Mouse (Mus musculus): ENCODE data around the gene Prdm10.

The Prdm10 gene

GRCm38 (mm10) chr9:31307232-31307631 is 26.9 kb downstream of the Prdm10 start:
- DNase-seq: no peak

- no peak for DNase-seq
Measured at GRCm38 (mm10) chr9:31309041-31309440, 28.7 kb downstream of the Prdm10 start.

- no peak for DNase-seq
Measured at GRCm38 (mm10) chr9:31310662-31311061, 30.3 kb downstream of the Prdm10 start.

DNA sequence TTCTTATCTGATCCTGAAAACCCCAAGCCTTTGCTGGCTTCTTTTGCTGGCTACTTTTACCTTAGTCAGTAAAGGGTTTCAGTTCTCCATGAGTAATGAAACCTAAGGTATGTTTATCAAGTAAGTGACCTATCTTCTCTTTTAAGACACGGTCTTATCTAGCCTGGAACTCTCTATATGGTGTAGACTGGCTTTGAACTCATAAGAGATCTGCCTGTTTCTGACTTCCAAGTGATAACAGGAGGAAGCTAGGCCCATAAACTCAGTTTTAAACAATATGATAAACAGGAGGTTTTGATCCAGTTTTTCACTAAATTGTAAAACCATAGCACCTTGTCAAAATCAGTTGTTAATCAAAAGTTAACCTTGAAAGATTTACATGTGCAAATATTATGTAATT is 33.5 kb downstream of the Prdm10 start:
- DNase-seq: no peak

- no peak for DNase-seq
Measured at GRCm38 (mm10) chr9:31315983-31316382, 35.6 kb downstream of the Prdm10 start.

GRCm38 (mm10) chr9:31318956-31319355 is 38.6 kb downstream of the Prdm10 start:
- DNase-seq: no peak

DNA sequence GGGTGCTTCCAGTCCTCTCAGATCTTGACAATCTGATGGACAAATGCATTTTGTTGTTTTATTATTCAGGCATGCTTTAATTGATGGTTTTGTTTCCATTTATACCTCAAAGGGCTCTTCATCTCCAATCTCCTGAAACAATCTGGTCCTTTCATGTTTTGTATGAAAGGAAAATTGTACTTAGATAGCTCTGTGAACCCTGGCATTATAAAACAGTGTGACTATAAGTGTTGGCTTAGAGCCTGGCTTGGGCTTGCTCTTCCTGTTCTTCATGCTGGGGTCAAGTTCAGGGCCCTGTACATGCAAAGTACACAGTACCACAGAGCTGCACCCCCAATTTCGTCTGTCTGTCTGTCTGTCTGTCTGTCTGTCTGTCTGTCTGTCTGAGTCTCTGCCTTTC is 40.4 kb downstream of the Prdm10 start:
- no peak for DNase-seq

DNA sequence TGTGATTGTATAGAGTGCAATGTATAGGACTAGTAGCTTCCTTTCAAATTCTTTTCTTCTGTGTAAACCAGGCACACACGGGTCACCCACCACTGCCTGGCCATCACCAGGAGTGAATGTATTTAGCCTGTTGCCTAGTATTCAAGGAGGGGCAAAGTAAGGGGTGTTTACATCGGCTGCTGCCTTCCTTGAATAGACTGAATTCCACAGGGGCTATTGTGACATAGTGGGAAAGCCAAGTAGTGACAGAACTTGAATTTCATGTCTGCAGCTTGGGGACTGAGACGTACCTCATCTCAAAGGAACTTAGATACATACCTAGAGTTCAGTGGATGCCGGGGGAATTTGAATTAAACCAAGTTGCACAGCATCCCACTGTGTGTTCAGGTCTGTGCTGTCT is 41.2 kb downstream of the Prdm10 start:
- DNase-seq: no peak

DNA sequence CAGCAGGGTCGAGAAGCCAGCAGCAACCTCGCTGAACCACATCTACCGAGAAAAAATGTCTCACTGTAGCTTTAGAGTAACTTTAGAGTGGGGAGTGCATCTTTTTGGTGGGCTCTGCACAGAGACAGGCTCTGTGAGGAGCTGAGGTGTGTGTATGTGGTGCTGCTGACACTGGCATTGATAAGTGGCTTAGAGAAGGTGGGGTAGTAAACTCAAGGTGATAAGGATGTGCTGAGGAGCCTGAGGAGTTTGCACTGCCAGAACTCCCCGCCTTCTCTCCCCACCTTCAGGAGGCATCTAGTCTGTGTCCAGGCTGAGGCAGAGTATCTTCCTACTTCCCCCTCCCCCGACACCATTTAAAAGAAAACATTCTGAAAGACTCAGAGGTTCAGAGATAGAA is 41.8 kb downstream of the Prdm10 start:
- DNase-seq: no peak

DNA sequence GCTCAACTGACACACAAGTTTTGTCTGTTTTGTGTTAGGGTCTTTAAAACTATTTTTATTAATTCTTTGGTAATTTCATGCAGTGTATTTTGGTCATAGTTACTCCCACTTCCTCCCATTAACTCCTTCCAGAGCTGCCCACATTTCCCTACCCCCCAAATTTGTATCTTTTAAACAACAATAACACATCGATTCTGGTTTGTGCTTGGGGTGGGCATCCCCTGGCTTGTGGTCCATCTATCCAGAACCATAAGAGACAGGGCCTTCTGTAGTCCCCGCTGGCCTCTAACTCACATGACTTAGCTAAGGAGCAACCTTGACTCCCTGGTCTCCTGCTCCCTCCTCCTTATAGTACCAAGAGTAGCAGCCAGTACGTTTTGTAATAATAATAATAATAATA is 50.5 kb downstream of the Prdm10 start:
- DNase-seq: no peak

- DNase-seq: no peak
Measured at GRCm38 (mm10) chr9:31331246-31331645, 50.9 kb downstream of the Prdm10 start.

GRCm38 (mm10) chr9:31331906-31332305 is 51.6 kb downstream of the Prdm10 start:
- DNase-seq: peak; percentile 39

DNA sequence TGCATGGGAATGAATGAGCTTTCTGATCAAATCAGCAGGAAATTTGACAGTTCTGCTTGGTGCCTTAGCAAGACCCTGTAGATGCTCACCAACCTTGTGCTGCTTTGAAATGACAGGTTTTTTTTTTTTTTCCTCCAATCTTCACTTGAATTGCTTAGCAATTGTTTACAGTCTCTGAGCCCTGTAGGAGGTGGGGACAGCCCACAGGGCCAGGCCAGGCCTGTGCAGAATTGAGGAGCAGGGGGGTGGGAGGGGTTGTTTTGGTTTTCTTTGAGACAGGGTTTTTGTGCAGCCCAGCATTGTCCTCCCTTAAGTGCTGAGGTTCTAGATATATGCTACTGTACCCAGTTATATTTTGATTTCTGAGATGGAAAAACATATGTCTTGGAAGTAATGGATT is 52.5 kb downstream of the Prdm10 start:
- no peak for DNase-seq

DNA sequence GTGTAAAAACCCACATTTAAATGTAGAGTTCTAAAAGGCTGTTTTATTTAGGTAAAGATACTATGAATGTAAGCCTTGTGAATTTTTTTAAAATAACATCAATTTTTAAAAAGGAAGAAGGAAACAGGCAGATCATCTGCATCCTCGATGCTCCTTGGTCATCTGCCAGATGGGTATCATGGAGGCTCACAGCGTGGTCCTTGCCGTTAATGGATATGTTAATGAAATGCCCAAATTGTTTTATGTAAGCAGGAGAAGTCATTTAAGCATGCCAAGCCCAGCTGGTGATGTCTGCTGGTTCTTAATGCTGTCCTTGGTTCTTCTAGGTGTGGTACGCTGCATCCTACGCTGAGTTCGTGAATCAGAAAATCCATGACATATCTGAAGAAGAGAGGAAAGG is 54.7 kb downstream of the Prdm10 start:
- DNase-seq: no peak

GRCm38 (mm10) chr9:31344289-31344831 is 64.0 kb downstream of the Prdm10 start:
- DNase-seq: peak; percentile 9

- peak; percentile 16 for DNase-seq
Measured at GRCm38 (mm10) chr9:31346575-31347080, 66.3 kb downstream of the Prdm10 start.

- DNase-seq: no peak
Measured at GRCm38 (mm10) chr9:31348458-31348857, 68.1 kb downstream of the Prdm10 start.

DNA sequence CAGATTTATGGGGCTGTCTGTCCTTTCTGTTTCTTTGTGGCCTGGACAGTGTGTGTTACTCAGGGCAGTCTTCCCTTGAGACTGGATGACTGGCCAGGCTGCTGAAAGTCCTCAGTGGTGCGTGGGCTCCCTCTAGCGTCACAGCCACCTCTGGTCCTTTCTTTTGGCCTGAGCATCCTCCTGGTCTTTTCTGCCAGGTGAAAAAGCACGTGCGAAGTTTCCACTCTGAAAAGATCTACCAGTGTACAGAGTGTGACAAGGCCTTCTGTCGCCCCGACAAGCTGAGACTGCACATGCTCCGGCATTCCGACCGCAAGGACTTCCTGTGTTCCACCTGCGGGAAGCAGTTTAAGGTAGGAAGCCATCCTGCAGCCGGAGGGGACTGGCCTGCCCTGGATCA is 68.6 kb downstream of the Prdm10 start:
- peak; percentile 81 for DNase-seq

GRCm38 (mm10) chr9:31352716-31353115 is 72.4 kb downstream of the Prdm10 start:
- DNase-seq: no peak

DNA sequence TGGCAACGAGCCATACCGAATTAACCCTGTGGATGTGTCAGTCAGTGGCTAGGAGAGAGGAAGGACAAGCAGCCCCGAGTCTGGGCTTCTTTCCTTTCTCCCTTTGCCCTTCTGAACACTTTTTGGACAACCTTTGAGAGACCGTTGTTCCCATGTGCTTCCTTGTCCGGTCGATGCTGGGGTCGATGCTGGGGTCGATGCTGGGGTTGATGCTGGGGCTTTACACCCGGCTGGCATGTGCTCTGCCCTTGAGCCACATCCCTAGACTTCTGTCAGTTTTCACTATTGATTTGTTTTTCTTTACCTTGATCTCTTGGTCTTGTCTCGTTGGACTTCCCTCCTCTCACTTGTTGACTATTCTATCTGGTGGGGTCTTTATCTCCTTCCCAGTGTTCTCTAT is 73.2 kb downstream of the Prdm10 start:
- no peak for DNase-seq

- no peak for DNase-seq
Measured at GRCm38 (mm10) chr9:31354051-31354450, 73.7 kb downstream of the Prdm10 start.

- DNase-seq: no peak
Measured at GRCm38 (mm10) chr9:31363698-31364609, 83.6 kb downstream of the Prdm10 start.

DNA sequence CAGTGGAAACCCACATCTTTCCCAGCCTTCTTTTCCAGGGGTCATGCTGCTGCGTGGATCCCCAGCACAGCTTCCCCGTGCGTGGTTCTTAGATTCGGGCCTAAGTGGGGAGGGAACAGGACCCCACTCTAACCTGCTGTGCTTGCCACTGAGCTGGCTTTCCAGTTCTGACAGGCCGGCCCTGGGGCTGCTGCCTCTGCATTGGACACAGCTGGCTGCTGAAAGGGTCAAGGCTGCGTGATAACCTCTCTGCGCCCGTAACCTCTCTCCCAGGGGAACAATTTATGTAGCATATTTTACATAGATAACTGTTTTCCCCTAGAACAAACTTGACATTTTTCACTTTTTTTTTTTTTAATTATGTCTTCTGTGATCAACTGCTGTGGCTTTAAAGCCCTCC is 84.7 kb downstream of the Prdm10 start:
- DNase-seq: no peak

DNA sequence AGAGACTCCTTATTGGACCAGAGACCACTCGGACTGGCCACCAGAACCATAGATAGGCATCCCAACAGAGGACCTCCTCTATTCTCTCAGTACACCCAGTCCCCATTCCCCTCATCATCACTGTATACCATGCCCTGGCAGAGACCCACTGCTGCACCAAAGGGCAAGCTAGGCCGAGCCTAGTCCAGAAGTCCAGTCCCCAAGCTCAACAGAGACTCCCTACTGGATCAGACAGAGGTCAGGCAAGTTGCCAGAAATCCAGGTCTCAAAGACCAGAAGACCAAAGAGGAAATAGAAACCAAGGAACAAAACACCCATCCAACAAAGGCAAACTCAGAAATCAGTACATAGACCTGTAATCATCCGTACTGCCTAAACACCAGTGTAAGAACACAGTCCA is 91.4 kb downstream of the Prdm10 start:
- no peak for DNase-seq
